Mouse (Mus musculus): ENCODE data around the gene Skida1. TPM values are rescaled to one million over a fixed set of nuclear protein-coding genes. Genes with fewer than 3 reads are reported as not detected.
"Not testable (repeated sequence)": the region's sequence is repeated elsewhere in the genome, so short reads cannot be mapped to it uniquely, and the experiment has no call there.

The Skida1 gene
- 20.2 and 23.3 TPM in 2 replicates for polyA plus RNA-seq (2014; fragmentation: Nextera tagmentation; extraction: Ambion mirVana)

GRCm38 (mm10) chr2:18048453-18049075 is at the start of gene Skida1:
TSS of gene Skida1 (minus strand) at chr2:18049051.
- Histone ChIP-seq H3K36me3 (ENCODE audit: control insufficient read depth, insufficient read depth, low read length) (no peaks in the 10 kb centered on the region), H3K27me3 (ENCODE audit: control insufficient read depth, insufficient read depth, low read length) (no peaks in the 10 kb centered on the region), H3K4me1 (replicated peaks; ENCODE audit: control insufficient read depth, insufficient read depth, low read length) (peaks cover 17% of the 10 kb centered on the region), H3K4me2 (ENCODE audit: low read depth, low read length, severe bottlenecking) (peak within 1 kb of the TSS; percentile 82), H3K9ac (ENCODE audit: low read length) (peak within 1 kb of the TSS; percentile 100), H3K4me3 (ENCODE audit: low read depth, low read length) (peak within 1 kb of the TSS; percentile 99), H3K27ac (ENCODE audit: low read depth, low read length) (peak within 1 kb of the TSS; percentile 99), H3K9me3 (ENCODE audit: control insufficient read depth, low read length) (no peaks in the 10 kb centered on the region)
- WGBS, result under 1% methylated on average over 17 of the region's 17 CpGs
- peak; percentile 69 for ATAC-seq (replicated peaks; ENCODE audit: low FRiP score)
- peak; percentile 64 for DNase-seq (ENCODE audit: low spot score)

- Histone ChIP-seq H3K27ac (ENCODE audit: low read depth, low read length) (no peak overlapping the region), H3K36me3 (ENCODE audit: control insufficient read depth, insufficient read depth, low read length) (peaks cover 2% of the 10 kb centered on the region; the same call in 1 of the 2 replicates)
- WGBS, result 79% methylated on average over 2 of the region's 2 CpGs
Measured at GRCm38 (mm10) chr2:18095804-18096203, 47.0 kb upstream of the Skida1 start.

GRCm38 (mm10) chr2:18094319-18094718 is 45.5 kb upstream of the Skida1 start:
- no peak overlapping the region for H3K4me2 ChIP-seq (ENCODE audit: low read depth, low read length, severe bottlenecking)

More at GRCm38 (mm10) chr2:18095804-18096203, 47.0 kb upstream of the Skida1 start:
- no peak for ATAC-seq (replicated peaks; ENCODE audit: low FRiP score)
- DNase-seq (ENCODE audit: low spot score), result no peak
- Histone ChIP-seq H3K4me3 (ENCODE audit: low read depth, low read length) (no peak overlapping the region), H3K4me2 (ENCODE audit: low read depth, low read length, severe bottlenecking) (no peak overlapping the region), H3K27me3 (ENCODE audit: control insufficient read depth, insufficient read depth, low read length) (no peaks in the 10 kb centered on the region), H3K4me1 (replicated peaks; ENCODE audit: control insufficient read depth, insufficient read depth, low read length) (no peaks in the 10 kb centered on the region), H3K9me3 (ENCODE audit: control insufficient read depth, low read length) (no peaks in the 10 kb centered on the region; the same call in 1 of the 2 replicates), H3K9ac (ENCODE audit: low read length) (no peak overlapping the region)

GRCm38 (mm10) chr2:18093858-18094257 is 45.0 kb upstream of the Skida1 start:
- 95% methylated on average over 1 of the region's 1 CpGs for WGBS
- Histone ChIP-seq H3K4me1 (replicated peaks; ENCODE audit: control insufficient read depth, insufficient read depth, low read length) (no peaks in the 10 kb centered on the region), H3K9me3 (ENCODE audit: control insufficient read depth, low read length) (no peaks in the 10 kb centered on the region), H3K4me2 (ENCODE audit: low read depth, low read length, severe bottlenecking) (no peak overlapping the region), H3K36me3 (ENCODE audit: control insufficient read depth, insufficient read depth, low read length) (no peaks in the 10 kb centered on the region; the same call in 1 of the 2 replicates), H3K27me3 (ENCODE audit: control insufficient read depth, insufficient read depth, low read length) (no peaks in the 10 kb centered on the region), H3K9ac (ENCODE audit: low read length) (no peak overlapping the region), H3K4me3 (ENCODE audit: low read depth, low read length) (no peak overlapping the region), H3K27ac (ENCODE audit: low read depth, low read length) (no peak overlapping the region)
- DNase-seq (ENCODE audit: low spot score) (no peak), ATAC-seq (replicated peaks; ENCODE audit: low FRiP score) (no peak)

More at GRCm38 (mm10) chr2:18094319-18094718, 45.5 kb upstream of the Skida1 start:
- H3K27ac ChIP-seq (ENCODE audit: low read depth, low read length), result no peak overlapping the region
- DNase-seq (ENCODE audit: low spot score), result no peak
- H3K36me3 ChIP-seq (ENCODE audit: control insufficient read depth, insufficient read depth, low read length), result no peaks in the 10 kb centered on the region; the same call in 1 of the 2 replicates
- no peak overlapping the region for H3K9ac ChIP-seq (ENCODE audit: low read length)
- no peaks in the 10 kb centered on the region for H3K9me3 ChIP-seq (ENCODE audit: control insufficient read depth, low read length)
- no peak overlapping the region for H3K4me3 ChIP-seq (ENCODE audit: low read depth, low read length)
- ATAC-seq (replicated peaks; ENCODE audit: low FRiP score), result no peak
- H3K27me3 ChIP-seq (ENCODE audit: control insufficient read depth, insufficient read depth, low read length), result no peaks in the 10 kb centered on the region
- no peaks in the 10 kb centered on the region for H3K4me1 ChIP-seq (replicated peaks; ENCODE audit: control insufficient read depth, insufficient read depth, low read length)

DNA sequence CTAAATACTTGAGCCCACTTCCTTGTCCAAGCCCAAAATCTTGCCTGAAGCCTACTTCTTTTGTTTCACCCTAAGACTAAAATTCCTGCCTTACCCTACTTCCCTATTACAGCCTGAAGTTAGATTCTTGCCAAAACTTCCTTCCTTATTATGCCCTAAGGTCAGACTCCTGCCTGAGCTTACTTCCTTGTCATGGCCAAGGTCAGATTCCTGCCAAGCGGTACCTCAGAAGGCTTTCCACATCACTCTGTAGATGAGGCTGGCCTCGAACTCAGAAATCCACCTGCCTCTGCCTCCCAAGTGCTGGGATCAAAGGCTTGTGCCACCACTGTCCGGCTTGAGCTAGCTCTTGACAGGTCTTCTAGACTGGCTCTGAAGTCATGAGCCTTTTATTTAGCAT is 38.8 kb upstream of the Skida1 start:
- not testable (repeated sequence) for H3K36me3 ChIP-seq (ENCODE audit: control insufficient read depth, insufficient read depth, low read length); ATAC-seq (replicated peaks; ENCODE audit: low FRiP score)
- WGBS, result 93% methylated on average over 3 of the region's 3 CpGs

DNA sequence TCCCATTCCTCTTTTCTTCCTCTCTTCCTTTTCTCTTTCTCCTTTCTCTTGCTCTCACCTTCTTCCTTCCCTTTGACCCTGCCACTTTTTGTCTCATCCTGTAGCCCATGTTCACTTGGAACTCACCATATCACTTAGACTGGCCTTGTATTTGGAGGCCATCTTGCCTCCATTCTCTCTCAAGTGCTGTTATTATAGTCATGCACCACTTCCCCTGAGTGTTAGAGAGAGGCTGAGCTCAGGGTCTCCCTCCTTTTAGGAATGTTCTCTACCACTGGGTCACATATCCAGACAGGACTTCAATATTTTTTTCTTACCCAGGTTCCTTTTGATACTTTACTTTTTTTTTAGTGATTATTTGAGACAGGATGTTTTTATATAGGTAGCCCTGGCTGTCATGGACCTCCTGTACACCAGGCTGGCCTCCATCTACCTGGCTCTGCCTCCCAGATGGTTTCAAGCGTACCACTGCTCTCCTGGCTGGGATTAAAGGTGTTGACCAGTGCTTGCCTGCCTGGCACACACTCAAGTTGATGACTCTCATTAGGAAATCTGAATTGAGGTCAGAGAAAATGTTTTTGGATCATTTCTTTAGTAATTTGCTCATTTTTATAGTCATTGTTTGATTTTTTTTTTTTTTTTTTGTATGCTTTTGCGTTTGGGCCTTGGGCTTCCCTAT is 31.5 kb upstream of the Skida1 start:
- Histone ChIP-seq H3K4me3 (ENCODE audit: low read depth, low read length) (no peak overlapping the region), H3K27me3 (ENCODE audit: control insufficient read depth, insufficient read depth, low read length) (no peaks in the 10 kb centered on the region), H3K4me1 (replicated peaks; ENCODE audit: control insufficient read depth, insufficient read depth, low read length) (no peaks in the 10 kb centered on the region), H3K9me3 (ENCODE audit: control insufficient read depth, low read length) (no peaks in the 10 kb centered on the region), H3K4me2 (ENCODE audit: low read depth, low read length, severe bottlenecking) (no peak overlapping the region), H3K27ac (ENCODE audit: low read depth, low read length) (no peak overlapping the region), H3K9ac (ENCODE audit: low read length) (no peak overlapping the region), H3K36me3 (ENCODE audit: control insufficient read depth, insufficient read depth, low read length) (peaks cover 3% of the 10 kb centered on the region)
- 91% methylated on average over 2 of the region's 2 CpGs for WGBS
- ATAC-seq (replicated peaks; ENCODE audit: low FRiP score), result no peak
- no peak for DNase-seq (ENCODE audit: low spot score)

More for the DNA sequence above, 38.8 kb upstream of the Skida1 start:
- not testable (repeated sequence) for DNase-seq (ENCODE audit: low spot score); H3K27ac ChIP-seq (ENCODE audit: low read depth, low read length); H3K9me3 ChIP-seq (ENCODE audit: control insufficient read depth, low read length); H3K4me1 ChIP-seq (replicated peaks; ENCODE audit: control insufficient read depth, insufficient read depth, low read length); H3K4me2 ChIP-seq (ENCODE audit: low read depth, low read length, severe bottlenecking); H3K27me3 ChIP-seq (ENCODE audit: control insufficient read depth, insufficient read depth, low read length); H3K9ac ChIP-seq (ENCODE audit: low read length); H3K4me3 ChIP-seq (ENCODE audit: low read depth, low read length)

- Histone ChIP-seq H3K9ac (ENCODE audit: low read length) (no peak overlapping the region), H3K9me3 (ENCODE audit: control insufficient read depth, low read length) (no peaks in the 10 kb centered on the region), H3K27ac (ENCODE audit: low read depth, low read length) (no peak overlapping the region), H3K27me3 (ENCODE audit: control insufficient read depth, insufficient read depth, low read length) (no peaks in the 10 kb centered on the region), H3K36me3 (ENCODE audit: control insufficient read depth, insufficient read depth, low read length) (no peaks in the 10 kb centered on the region; the same call in 1 of the 2 replicates), H3K4me2 (ENCODE audit: low read depth, low read length, severe bottlenecking) (no peak overlapping the region), H3K4me1 (replicated peaks; ENCODE audit: control insufficient read depth, insufficient read depth, low read length) (no peaks in the 10 kb centered on the region), H3K4me3 (ENCODE audit: low read depth, low read length) (no peak overlapping the region)
- no peak for DNase-seq (ENCODE audit: low spot score)
- ATAC-seq (replicated peaks; ENCODE audit: low FRiP score), result no peak
- 95% methylated on average over 2 of the region's 2 CpGs for WGBS
Measured at GRCm38 (mm10) chr2:18071947-18072346, 23.1 kb upstream of the Skida1 start.

DNA sequence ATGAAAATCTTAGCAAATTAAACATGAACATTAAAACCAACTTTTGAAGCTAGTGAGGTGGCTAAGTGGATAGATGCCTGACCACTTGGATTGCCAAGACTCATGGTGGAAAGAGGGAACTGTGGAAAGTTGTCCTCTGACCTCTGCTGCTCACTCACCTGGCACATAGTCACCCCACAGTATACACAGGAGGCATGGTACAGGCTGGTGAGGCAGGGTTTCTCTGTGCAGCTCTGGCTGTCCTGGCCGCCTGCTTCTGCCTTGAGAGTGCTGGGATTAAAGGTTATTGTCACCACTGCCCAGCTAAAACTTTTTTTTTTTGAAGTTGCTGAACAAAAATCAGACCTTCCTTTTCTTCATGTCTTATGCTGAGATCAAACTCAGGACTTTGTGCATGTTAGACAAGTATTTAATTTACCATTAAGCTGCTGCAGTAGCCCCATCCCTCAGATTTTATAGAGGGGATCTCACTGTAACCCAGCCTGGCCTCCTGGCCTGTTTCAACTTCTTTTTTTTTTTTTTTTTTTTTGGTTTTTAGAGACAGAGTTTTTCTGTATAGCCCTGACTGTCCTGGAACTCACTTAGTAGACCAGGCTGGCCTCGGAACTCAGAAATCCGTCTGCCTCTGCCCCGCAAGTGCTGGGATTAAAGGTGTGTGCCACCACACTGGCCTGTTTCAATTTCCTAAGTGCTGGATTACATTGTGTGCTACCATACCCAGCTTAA is 19.4 kb upstream of the Skida1 start:
- Histone ChIP-seq H3K27ac (ENCODE audit: low read depth, low read length) (no peak overlapping the region), H3K36me3 (ENCODE audit: control insufficient read depth, insufficient read depth, low read length) (no peaks in the 10 kb centered on the region; the same call in 1 of the 2 replicates), H3K9me3 (ENCODE audit: control insufficient read depth, low read length) (no peaks in the 10 kb centered on the region), H3K4me1 (replicated peaks; ENCODE audit: control insufficient read depth, insufficient read depth, low read length) (peaks cover 9% of the 10 kb centered on the region; the same call in 1 of the 2 replicates), H3K27me3 (ENCODE audit: control insufficient read depth, insufficient read depth, low read length) (no peaks in the 10 kb centered on the region), H3K4me2 (ENCODE audit: low read depth, low read length, severe bottlenecking) (no peak overlapping the region), H3K9ac (ENCODE audit: low read length) (no peak overlapping the region), H3K4me3 (ENCODE audit: low read depth, low read length) (no peak overlapping the region)
- ATAC-seq (replicated peaks; ENCODE audit: low FRiP score) (no peak), DNase-seq (ENCODE audit: low spot score) (no peak)
- WGBS, result 87% methylated on average over 4 of the region's 4 CpGs
